Mouse (Mus musculus) megakaryocyte, embryonic 14.5 days (primary cell): ENCODE results near the gene Sppl2a. TPM values are rescaled to one million over a fixed set of nuclear protein-coding genes. Genes with fewer than 3 reads are reported as not detected.
A peak's percentile ranks its signal among the peaks of the same experiment; 100 is the strongest.
"Not testable (repeated sequence)": the region's sequence is repeated elsewhere in the genome, so short reads cannot be mapped to it uniquely, and the experiment has no call there.

ENCODE experiments used
- H3K27me3 ChIP-seq: replicated peaks from 2 replicates; pipeline ENCODE3; 2012; ENCODE audit warnings: inconsistent platforms
- H3K36me3 ChIP-seq: replicated peaks from 2 replicates; pipeline ENCODE3; 2012; ENCODE audit warnings: low read length, inconsistent platforms, mixed read lengths
- H3K4me1 ChIP-seq: 2 replicates; pipeline ENCODE4 v1.6.1; 2012; ENCODE audit warnings: inconsistent platforms
- H3K4me3 ChIP-seq: replicated peaks from 2 replicates; pipeline ENCODE3; 2012; ENCODE audit warnings: moderate library complexity, mild to moderate bottlenecking, inconsistent platforms
- H3K9me3 ChIP-seq: 2 replicates; pipeline ENCODE4 v1.6.1; 2012; ENCODE audit warnings: inconsistent platforms
- FLI1 ChIP-seq: IDR thresholded peaks from 2 replicates; pipeline ENCODE4 v1.6.1; 2012; ENCODE audit warnings: low read length, inconsistent platforms, mixed read lengths
- GATA1 ChIP-seq: IDR thresholded peaks from 3 replicates; pipeline ENCODE4 v1.6.1; 2012; ENCODE audit warnings: mixed read lengths, low read length, inconsistent platforms, borderline replicate concordance
- polyA plus RNA-seq: library from polyadenylated mRNA; stranded (reverse); fragments of >175 nt; gene quantifications from 2 replicates; pipeline ENCODE4 v1.2.3, GENCODE M21; 2012; ENCODE audit warnings: low replicate concordance; ENCODE audit not compliant: insufficient read depth

Gene Sppl2a
- polyA plus RNA-seq, 1 experiment: 1.7 TPM

DNA sequence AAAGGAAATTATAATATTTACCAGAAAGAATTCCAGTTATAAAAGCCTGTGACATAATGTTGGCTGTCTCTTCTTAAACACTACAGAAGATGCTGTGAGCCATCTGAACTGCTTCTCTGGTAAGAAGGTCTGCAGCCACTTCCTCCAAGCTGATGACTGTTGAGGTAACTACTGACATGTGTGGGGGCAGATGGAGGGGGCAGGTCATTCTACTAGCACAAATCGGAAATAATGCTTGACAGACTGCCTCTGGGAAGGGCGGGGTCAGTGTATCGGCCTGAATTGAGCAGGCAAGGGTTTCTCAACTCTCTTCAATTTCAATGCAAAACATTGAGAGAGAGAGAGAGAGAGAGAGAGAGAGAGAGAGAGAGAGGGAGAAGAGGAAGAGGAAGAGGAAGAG is 28.9 kb downstream of the Sppl2a start:
- Histone ChIP-seq H3K27me3 (no peaks in the 10 kb centered on the region), H3K36me3 (peaks cover 78% of the 10 kb centered on the region), H3K4me3 (no peak overlapping the region), H3K4me1 (peaks cover 3% of the 10 kb centered on the region; the same call in 1 of the 2 replicates), H3K9me3 (no peaks in the 10 kb centered on the region)
- no peak for TF ChIP-seq GATA1
- TF ChIP-seq FLI1: no peak

DNA sequence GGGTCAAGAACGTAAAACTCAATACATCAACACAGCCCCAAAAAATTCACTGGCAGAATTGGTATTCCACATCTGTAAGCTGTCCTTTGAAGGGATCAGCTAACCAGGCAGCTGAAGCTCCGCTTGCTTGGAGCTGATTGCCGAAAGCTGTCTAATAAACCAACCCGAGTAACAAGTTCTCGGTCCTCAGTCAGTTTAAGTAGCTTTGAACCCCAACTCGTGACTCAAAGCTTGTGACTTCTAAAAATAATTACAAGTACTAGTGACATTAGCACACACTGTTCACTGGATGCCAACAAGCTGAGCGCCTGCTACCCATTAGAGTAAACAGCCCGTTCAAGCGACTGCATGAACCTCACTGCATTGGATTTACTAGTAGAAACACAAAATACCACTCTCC is 35.5 kb downstream of the Sppl2a start:
- H3K36me3 ChIP-seq: peaks cover 79% of the 10 kb centered on the region
- TF ChIP-seq GATA1 (no peak), FLI1 (no peak)
- H3K27me3 ChIP-seq: no peaks in the 10 kb centered on the region
- H3K9me3 ChIP-seq: no peaks in the 10 kb centered on the region
- H3K4me3 ChIP-seq: no peak overlapping the region
- peaks cover 3% of the 10 kb centered on the region; the same call in 1 of the 2 replicates for H3K4me1 ChIP-seq

DNA sequence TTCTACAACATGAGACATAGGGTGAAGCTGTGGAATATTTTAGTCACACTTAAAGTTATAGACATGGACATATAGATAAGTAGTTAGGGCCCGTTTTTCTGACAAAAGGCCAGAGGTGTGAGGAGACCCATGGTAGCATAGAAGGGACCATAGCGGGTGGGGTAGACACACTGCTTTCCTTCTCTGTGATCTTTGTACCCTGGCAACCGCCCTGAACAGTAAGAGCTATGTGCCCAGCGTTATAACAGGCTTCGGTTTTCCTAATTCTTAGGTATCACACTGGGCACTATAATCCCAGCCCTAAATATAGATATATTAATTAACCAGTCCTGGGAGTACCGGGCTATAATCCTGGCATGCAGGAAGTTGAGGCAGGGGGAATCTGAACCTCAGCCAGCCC is 36.1 kb downstream of the Sppl2a start:
- H3K36me3 ChIP-seq: peaks cover 78% of the 10 kb centered on the region
- H3K4me3 ChIP-seq: no peak overlapping the region
- H3K27me3 ChIP-seq: no peaks in the 10 kb centered on the region
- no peak for TF ChIP-seq GATA1
- TF ChIP-seq FLI1: no peak
- H3K4me1 ChIP-seq: peaks cover 3% of the 10 kb centered on the region; the same call in 1 of the 2 replicates
- H3K9me3 ChIP-seq: no peaks in the 10 kb centered on the region

DNA sequence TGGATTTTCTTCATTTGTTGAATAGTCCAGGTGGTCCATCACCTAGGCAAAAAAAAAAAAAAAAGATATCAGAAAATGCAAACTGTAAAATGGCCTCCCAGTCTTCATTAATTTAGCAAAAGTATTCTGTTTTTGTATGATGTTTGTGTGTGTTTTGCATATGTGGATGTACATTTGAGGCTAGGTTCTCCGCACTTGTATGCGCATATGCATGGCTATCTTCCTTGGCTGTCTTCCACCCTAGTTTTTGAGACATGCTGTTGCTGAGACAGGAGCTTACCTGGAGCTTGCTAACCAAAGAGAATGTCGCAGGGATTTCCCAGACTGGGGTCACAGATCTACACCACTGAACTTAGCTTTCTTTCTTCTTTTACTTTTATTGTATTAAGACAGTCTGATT is 38.8 kb downstream of the Sppl2a start:
- no peak for TF ChIP-seq FLI1
- no peak for TF ChIP-seq GATA1
- H3K36me3 ChIP-seq: peaks cover 69% of the 10 kb centered on the region
- no peaks in the 10 kb centered on the region for H3K9me3 ChIP-seq
- H3K4me3 ChIP-seq: no peak overlapping the region
- peaks cover 3% of the 10 kb centered on the region; the same call in 1 of the 2 replicates for H3K4me1 ChIP-seq
- H3K27me3 ChIP-seq: no peaks in the 10 kb centered on the region

DNA sequence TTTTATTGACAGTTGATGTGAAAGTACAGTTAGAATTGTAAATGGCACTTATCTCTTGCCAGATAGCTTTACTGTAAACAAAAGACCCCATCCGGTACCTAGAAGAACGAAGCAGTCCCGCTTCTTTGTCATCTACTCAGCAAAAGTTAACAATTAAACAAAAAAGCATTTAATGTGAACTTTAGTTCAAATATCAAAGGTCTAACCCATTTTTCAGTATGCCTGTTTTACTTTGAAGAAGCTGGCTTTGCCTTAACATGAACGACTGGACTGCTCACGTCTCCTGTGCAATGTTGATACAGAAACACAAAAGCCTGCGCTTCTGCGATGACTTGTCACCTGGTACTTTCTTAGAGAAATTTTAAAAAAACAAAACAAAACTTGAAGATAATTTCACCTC is 40.7 kb downstream of the Sppl2a start:
- Histone ChIP-seq H3K27me3 (no peaks in the 10 kb centered on the region), H3K4me3 (no peak overlapping the region), H3K36me3 (peaks cover 53% of the 10 kb centered on the region), H3K9me3 (no peaks in the 10 kb centered on the region), H3K4me1 (peaks cover 6% of the 10 kb centered on the region; the same call in 1 of the 2 replicates)
- no peak for TF ChIP-seq GATA1
- no peak for TF ChIP-seq FLI1

DNA sequence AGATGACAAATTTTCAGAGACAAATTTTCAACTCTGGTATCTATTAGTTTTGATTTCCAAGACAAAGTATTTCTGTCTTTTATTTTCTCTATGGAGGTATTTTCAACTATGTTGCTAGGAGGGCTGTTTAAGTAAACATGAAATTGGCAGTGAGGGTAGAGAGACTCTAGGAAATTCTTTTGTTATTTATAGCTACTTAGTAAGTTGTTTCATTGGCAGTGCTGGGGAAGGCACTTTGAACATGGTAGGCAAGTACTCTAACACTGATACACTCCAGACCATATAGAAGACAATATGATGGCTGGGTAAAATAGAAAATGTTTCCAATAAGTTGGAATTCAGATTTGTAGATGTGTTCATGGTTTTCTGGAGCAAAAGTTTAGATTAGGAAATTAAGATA is 41.3 kb downstream of the Sppl2a start:
- Histone ChIP-seq H3K36me3 (peaks cover 47% of the 10 kb centered on the region), H3K4me1 (peaks cover 11% of the 10 kb centered on the region), H3K4me3 (no peak overlapping the region), H3K9me3 (no peaks in the 10 kb centered on the region), H3K27me3 (no peaks in the 10 kb centered on the region)
- no peak for TF ChIP-seq GATA1
- no peak for TF ChIP-seq FLI1

DNA sequence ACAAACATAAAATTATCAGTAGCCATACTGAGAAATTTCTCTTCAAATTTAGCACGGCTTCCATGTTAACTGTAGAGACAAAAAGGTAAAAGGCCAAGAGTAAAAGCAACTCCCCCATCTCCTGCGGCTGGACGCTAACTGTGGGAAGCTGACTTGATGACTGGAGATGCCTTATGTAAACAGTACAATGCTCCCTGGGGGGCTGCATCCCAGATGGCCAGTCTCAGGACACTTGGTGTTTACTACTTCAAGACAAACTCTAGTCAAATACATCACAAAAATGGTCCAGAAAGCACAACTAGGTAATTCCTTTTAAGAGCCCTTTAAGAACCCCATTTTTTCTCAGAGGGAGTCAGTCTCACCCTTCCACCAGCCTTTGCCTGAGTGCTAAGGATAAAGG is 45.9 kb downstream of the Sppl2a start:
- Histone ChIP-seq H3K4me3 (no peak overlapping the region), H3K4me1 (peaks cover 20% of the 10 kb centered on the region), H3K9me3 (no peaks in the 10 kb centered on the region), H3K27me3 (no peaks in the 10 kb centered on the region), H3K36me3 (peaks cover 12% of the 10 kb centered on the region)
- TF ChIP-seq FLI1: no peak
- no peak for TF ChIP-seq GATA1

DNA sequence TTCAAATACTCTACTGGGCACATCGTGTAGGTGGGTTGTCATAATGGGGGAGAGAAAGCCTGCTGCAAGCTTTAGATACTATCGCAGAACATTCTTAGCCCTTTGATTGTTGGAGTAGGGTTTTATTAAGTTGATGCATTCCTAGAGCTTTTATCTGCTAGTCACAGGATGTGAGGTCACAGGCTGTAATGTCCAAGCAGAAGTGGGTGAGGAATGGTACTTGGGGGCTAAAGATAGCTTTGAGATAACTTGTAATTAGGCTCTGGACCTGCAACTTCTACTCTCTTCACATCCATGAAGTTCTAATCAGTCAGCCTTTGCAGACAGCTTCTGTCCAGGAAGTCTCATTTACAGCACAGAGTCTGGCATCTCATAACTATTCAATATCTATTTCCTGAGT is 47.2 kb downstream of the Sppl2a start:
- Histone ChIP-seq H3K27me3 (no peaks in the 10 kb centered on the region), H3K4me3 (no peak overlapping the region), H3K4me1 (peaks cover 20% of the 10 kb centered on the region), H3K36me3 (peaks cover 5% of the 10 kb centered on the region), H3K9me3 (no peaks in the 10 kb centered on the region)
- TF ChIP-seq FLI1: no peak
- no peak for TF ChIP-seq GATA1

DNA sequence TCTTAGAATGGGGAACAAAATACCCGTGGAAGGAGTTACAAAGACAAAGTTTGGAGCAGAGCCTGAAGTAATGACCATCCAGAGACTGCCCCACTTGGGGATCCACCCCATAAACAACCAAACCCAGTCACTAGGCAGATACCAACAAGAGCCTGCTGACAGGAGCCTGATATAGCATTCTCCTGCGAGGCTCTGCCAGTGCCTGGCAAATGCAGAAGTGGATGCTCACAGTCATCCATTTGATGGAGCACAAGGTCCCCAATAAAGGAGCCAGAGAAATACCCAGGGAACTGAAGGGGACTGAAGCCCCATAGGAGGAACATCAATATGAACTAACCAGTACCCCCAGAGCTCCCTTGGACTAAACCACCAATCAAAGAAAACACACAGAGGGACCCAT is 50.3 kb downstream of the Sppl2a start:
- H3K9me3 ChIP-seq, H3K36me3 ChIP-seq, H3K27me3 ChIP-seq, H3K4me3 ChIP-seq: not testable (repeated sequence)
- H3K4me1 ChIP-seq: peaks cover 22% of the 10 kb centered on the region

DNA sequence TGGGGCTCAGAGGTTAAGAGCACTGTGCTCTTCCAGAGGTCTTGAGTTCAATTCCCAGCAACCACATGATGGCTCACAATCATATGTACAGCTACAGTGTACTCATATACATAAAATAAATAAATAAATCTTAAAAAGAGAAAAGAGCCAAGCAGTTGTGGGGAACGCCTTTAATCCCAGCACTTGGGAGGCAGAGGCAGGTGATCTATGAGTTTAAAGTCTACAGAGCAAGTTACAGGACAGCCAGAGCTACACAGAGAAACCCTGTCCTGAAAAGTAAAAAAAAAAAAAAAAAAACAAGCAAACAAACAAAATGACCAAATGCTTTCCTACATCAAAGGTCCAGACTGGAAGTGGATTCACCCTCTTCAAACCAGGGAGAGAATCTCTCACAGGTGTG is 55.0 kb downstream of the Sppl2a start:
- Histone ChIP-seq H3K9me3 (no peaks in the 10 kb centered on the region), H3K36me3 (no peaks in the 10 kb centered on the region), H3K4me3 (no peak overlapping the region), H3K27me3 (no peaks in the 10 kb centered on the region), H3K4me1 (peaks cover 27% of the 10 kb centered on the region)
- no peak for TF ChIP-seq FLI1
- no peak for TF ChIP-seq GATA1

DNA sequence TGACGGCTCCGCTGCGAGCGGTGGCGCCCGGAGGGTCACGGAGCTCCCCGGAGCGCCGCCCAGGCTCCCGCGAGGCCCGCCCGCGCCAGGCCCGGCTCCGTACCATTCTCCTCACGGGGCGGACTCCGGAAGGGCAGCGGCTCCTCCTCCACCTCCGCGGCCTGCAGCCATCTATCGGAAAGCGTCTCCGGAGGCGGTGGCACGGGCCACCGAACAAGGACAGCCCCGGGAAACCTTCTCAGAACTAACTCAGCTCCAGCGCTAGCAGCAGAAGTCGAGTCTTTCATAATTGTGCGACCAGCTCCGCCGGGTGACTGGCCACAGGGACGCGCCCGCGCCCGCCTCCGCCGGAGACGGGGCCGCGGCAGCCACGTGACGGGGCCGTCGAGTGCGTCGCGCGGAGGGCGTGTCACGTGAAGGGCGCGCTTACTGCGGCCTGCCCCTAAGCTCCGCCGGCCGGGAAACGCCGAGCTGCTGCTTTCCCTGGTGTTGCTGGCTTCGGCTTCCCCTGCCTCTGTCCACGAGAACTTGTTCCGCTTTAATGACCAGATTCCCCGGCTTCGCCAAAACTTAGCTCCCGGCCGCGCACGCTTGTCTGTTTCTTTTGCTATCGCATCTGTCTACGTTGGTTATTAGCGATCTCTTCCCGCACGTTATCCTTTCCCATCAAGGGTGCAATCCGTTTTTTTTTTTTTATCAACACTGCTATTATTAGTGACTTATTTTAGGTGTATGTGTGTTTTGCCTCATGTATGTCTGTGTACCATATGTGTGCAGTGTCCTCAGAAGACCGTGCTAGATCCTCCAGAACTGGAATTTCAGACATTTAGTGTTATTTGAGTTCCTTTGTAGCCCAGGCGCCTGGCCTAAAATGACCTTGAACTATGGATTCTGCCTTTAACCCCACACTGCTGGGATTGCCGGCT is 56.9 kb downstream of the Sppl2a start, which contains the start of gene Trpm7:
Trpm7 (minus strand) TSS at position 360 of the 926 bp plus-strand sequence.
- TF ChIP-seq FLI1 (no peak), GATA1 (no peak)
- Histone ChIP-seq H3K27me3 (no peaks in the 10 kb centered on the region), H3K9me3 (no peaks in the 10 kb centered on the region)

More for the DNA sequence above, 56.9 kb downstream of the Sppl2a start, which contains the start of gene Trpm7:
- Histone ChIP-seq H3K36me3 (no peaks in the 10 kb centered on the region), H3K4me3 (peak within 1 kb of the TSS; percentile 99), H3K4me1 (peaks cover 42% of the 10 kb centered on the region)
